Mouse (Mus musculus) brain, embryonic 14.5 days (tissue): ENCODE measurements around the gene Cpne6. TPM values are rescaled to one million over a fixed set of nuclear protein-coding genes. Genes with fewer than 3 reads are reported as not detected.
A peak's percentile ranks its signal among the peaks of the same experiment; 100 is the strongest.

Experiments
- DNase-seq: peaks from one replicate; pipeline ENCODE4 v3.0.0-alpha.2; 2011; ENCODE audit warnings: low read depth
- CTCF ChIP-seq: fragments of 200-500 bp; IDR thresholded peaks from 2 replicates; pipeline ENCODE4 v1.5.1; 2012; ENCODE audit warnings: inconsistent platforms, mild to moderate bottlenecking, moderate library complexity, borderline replicate concordance; ENCODE audit not compliant: insufficient read depth, insufficient read length; ENCODE audit errors: extremely low read depth
- POLR2A ChIP-seq: fragments of 200-500 bp; IDR thresholded peaks from 2 replicates; pipeline ENCODE4 v1.6.1; 2012; ENCODE audit warnings: mild to moderate bottlenecking, inconsistent platforms, borderline replicate concordance; ENCODE audit not compliant: poor library complexity, insufficient read depth, insufficient read length, severe bottlenecking; ENCODE audit errors: extremely low read depth
- polyA plus RNA-seq: library from polyadenylated mRNA; depleted of rRNA; stranded (reverse); fragments of >200 nt; gene quantifications from 2 replicates; pipeline ENCODE4 v1.2.3, GENCODE M21; 2012

The Cpne6 gene
- polyA plus RNA-seq, 1 experiment, result 6.7 TPM

DNA sequence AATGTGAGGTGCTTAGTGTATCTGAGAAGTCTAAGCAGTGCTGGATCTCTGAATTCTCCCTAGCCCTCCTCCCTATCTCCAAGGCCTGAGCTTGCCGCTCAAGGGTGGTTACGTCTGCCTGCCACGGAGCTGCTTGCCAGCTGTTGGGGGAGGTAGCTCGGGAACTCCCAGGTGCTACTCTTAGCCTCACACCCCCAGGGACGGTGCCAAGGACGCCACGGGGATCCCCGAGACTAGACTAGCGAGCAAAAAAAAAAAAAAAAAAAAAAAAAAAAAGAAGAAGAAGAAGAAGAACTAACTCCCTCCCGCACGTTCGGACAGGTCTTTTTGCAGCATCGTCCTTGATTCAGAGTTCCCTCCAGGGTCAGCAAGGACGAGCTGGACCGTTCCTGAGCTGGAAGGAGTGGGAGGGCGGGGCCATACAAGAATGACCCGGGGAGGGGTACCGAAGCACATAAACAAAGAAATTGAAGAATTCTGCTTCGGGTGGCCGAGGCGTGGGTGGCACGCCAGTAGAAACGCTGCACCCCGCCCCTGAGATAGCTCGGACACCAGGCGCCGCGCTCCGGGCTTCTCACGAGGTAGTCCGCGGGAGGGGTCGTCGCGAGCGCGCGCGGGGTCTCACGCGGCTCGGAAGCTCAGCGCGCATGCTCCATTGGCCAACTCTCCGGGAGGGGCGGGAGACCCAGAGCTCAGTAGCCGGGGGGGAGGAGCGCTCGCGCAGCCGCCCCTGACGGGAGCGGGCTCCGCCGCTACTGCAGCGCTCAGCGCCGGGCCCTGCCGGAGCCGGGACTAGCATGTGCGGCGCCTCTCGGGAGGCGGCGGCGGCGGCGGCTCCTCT is 19.7 kb upstream of the Cpne6 start, which contains the start of gene Carmil3:
TSS of gene Carmil3 (plus strand) at position 291 of the 841 bp plus-strand sequence.
- TF ChIP-seq CTCF, result no peak
- peak; percentile 89 for TF ChIP-seq POLR2A

DNA sequence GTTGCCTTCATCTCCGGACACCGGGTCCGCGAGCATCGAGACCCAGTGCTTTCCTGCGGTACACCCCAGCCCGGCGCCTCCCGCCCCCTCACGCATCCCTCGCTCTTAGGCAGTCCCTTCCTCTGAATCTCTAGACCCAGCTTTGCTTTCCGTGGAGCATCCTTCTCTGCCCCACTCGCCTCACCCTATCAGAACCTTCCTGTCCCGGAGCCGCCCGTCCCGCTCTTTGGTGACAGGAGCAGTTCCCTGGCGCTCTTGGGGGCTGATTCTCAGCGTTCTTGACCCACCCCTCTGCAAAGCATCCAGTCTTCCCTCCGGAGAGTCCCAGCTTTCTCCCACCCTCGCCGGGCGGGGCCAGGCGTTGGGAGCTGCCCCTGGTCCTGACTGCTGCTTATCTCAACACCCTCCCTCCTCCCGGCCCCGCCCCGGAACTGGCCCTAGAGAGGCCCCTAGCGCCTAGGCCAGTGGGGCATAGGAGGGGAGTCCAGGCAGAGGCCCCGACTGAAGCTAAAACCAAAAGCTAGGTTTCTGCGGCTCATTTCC is 18.9 kb upstream of the Cpne6 start:
- TF ChIP-seq CTCF, result no peak
- no peak for TF ChIP-seq POLR2A
- peak; percentile 74 for DNase-seq

More for the DNA sequence above, 19.7 kb upstream of the Cpne6 start, which contains the start of gene Carmil3:
- DNase-seq, result peak; percentile 97

DNA sequence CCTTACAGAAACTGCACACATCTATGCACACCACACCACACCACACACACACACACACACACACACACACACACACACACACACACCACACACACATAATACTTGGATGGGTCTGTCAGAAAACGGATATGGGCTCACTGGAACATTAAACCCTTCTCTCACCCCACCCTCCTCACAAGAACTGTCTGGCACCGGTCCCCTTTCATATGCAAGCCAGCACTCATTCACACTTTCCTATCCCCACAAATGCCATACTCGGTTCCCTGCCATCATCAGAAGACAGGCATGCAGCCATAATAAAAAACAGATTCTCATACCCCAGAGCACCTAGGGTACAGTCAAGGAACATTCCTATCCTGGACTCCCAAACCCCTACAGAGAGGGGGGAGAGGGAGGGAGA is 18.1 kb upstream of the Cpne6 start:
- no peak for TF ChIP-seq POLR2A
- peak; percentile 87 for DNase-seq

DNA sequence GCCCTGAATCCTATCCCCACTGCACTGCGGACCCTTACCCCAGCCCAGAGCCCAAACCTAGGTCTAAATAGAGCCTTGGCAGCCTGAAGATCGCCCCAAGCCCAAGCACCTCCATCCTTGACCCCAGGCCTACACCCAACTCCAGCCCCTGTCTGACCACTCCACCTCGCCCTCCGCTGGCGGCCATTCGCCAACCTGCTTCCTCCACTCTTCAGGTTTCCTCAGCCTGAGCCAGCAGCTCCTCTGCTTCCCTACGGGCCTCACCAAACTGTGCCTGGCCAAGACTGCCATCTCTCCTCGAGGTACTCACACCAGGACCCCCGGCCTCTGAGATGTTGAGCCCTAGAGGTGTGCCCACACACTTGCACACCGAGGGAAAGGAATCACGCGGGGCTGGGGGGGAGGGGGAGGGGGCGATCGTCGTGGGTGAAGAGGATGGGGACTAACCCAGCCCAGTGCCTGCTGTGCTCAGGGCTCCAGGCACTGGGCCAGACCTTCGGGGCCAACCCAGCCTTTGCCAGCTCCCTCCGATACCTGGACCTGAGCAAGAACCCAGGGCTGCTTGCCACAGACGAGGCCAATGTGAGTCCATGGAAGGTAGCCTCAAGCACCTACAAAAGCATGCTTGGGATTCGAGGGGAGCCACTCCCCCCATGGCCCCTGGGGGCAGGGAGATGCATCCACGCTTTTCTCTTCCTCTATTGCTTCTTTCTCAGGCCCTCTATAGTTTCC is 14.6 kb upstream of the Cpne6 start:
- DNase-seq, result no peak
- TF ChIP-seq CTCF, result no peak
- no peak for TF ChIP-seq POLR2A

DNA sequence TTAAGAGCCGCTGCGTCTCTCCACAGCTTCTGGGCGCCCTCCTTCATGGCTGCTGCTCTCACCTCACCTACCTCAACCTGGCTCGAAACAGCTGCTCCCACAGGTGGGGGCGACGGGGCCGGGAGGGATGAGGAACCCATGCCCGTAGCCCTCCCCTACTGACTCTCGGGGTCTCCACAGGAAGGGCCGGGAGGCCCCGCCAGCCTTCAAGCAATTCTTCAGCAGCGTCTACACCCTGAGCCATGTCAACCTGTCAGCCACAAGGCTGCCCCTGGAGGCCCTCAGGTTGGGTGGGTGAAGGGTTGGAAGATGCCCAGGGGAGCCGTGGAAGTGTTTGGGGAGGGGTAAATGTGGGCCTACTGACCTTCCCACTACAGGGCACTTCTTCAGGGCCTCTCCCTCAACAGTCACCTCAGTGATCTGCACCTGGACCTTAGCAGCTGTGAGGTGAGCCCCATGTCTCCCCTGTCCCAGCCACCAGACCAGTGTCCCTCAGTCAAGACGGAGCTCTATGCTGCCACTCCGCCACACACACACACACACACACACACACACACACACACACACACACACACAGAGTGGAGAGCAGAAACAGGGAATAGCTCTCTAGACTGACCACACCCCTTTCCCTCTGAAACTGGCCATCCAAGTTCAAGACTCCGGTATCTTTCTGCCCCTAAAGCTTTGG is 13.3 kb upstream of the Cpne6 start:
- TF ChIP-seq CTCF, result no peak
- TF ChIP-seq POLR2A, result no peak

DNA sequence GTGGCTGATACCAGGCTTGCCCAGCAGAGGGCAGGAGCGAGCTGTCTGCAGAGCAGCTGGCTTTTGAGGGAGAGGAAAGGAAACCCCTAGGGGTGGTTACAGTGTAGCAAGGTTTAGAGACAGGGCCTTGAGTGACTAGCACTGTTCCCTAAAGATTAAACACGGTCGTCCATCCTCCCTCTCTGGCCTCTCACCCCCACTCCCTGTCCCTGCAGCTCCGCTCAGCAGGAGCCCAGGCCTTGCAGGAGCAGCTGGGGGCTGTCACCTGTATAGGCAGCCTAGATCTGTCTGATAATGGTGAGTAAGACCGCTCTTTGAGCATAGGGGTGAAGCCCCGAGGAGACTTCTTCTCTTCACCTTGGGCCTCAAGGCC is 12.8 kb upstream of the Cpne6 start:
- TF ChIP-seq POLR2A (no peak), CTCF (peak; percentile 99)
- peak; percentile 81 for DNase-seq

More for the DNA sequence above, 13.3 kb upstream of the Cpne6 start:
- DNase-seq, result no peak

DNA sequence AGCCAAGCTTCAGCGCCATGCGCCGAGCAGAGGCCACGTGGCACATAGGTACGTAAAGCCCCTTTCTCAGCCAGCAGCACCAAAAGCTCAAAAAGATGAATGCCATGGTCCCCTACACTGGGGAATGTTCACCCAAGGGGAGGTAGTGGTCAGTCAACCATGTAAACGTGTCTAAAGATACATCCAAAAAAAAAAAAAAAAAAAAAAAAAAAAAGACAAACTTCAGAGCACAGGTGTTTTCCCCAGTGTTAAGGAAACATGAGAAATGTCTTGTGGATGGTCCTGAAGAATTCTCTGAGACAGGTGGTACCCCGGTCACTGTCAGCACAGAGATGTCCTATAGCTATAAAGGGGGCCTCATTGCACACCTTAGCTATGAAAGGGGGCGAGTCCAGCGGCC is 4.6 kb upstream of the Cpne6 start:
- DNase-seq, result no peak
- no peak for TF ChIP-seq CTCF
- TF ChIP-seq POLR2A, result no peak

DNA sequence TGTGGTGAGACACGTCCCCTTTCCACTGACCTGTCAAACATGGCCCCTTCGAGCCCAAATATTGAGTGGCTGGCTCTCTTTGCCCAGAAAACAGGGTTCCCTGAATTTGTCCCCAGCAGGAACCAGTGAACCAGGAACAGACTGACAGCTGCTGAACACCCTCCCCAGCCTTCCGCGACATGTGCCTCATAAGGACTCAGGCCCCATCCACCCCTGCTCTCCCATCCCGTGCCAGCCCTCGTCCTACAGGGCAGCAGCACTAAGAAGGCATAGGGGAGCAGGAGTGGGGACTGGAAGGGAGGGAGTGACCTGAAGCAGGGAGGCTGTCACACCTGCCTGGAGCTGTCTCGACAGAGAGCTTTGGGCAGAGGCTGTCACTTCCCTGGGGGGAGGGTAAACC is 2.4 kb upstream of the Cpne6 start:
- no peak for TF ChIP-seq CTCF
- TF ChIP-seq POLR2A, result no peak
- no peak for DNase-seq

DNA sequence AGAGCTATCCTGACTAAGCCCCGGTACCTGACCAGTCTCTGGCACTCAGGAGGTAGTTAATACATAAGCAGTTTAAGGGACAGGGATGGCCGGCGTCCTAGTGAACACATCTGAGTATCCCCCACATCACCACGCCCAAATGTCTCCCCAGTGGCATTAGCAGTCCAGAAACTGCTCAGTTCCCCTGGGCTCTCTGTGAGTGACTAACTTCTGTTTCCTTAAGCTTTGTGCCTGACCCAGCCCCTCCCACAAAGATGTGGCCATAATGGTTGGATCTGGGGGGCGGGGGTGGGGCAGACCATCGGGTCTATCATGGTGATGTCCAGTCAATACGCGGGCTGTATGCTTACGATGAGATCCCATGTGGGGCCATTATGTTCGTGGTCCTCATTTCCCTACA is 705 bp upstream of the Cpne6 start:
- DNase-seq, result no peak
- no peak for TF ChIP-seq CTCF
- TF ChIP-seq POLR2A, result no peak

DNA sequence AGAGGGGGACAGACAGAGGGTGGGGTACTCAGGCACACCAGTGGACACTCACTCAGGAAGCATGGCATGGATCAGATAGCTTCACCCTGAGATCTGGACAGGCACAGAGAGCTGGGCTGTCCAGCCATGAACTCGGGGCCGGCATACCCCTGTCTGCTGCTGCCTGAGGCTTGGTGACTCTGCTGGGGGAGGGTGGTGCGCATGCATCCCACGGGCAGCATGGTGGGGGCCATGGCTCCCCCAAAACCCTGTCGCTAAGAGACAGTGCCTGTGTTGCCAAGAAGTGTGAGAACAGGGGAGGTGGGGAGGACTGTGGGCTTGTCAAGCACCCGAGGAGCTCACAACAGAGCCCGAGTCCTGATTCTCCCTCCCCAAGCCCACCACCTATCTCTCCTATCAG is 792 bp downstream of the Cpne6 start:
- peak; percentile 32 for DNase-seq
- TF ChIP-seq CTCF (no peak), POLR2A (no peak)

DNA sequence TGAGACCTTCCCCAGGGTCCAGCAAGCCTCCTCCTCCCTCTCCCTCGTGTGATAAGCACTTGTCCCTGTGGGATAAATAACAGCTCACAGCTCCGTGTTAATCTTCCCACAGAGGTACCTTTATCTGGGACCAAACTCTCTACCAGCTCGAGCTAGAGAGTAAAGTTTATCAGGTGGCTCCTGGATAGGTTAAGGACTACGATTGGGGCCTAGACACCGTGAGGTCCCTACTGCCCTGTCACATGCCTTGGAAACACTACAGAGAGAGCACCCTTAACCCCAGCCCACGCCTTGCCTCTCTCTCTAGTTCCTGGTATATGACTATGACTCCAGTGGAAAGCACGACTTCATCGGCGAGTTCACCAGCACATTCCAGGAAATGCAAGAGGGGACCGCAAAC is 3.7 kb downstream of the Cpne6 start:
- TF ChIP-seq CTCF (no peak), POLR2A (no peak)
- DNase-seq, result no peak
